Mouse (Mus musculus): ENCODE measurements around the gene Obox7. TPM values are rescaled to one million over a fixed set of nuclear protein-coding genes. Genes with fewer than 3 reads are reported as not detected.
"Not testable (repeated sequence)": the region's sequence is repeated elsewhere in the genome, so short reads cannot be mapped to it uniquely, and the experiment has no call there.

The Obox7 gene
- total RNA-seq (2021) = not detected

- DNase-seq = not testable (repeated sequence)
These were observed at the start of gene Obox7 for GRCm38 (mm10) chr7:14659196-14659595. Gene Obox7 (plus strand): TSS chr7:14659496.

GRCm38 (mm10) chr7:14622556-14623542, 36.4 kb upstream of the Obox7 start:
- not testable (repeated sequence) for DNase-seq

Other genes starting within 250 kb of the Obox7 start
- gene Sult2a8, start 212.7 kb upstream of the Obox7 start, total RNA-seq (2021) = not detected
- gene Sult2a7, start 165.3 kb upstream of the Obox7 start, total RNA-seq (2021) = not detected
- gene Vmn1r90, start 96.0 kb upstream of the Obox7 start, total RNA-seq (2021) = under 1 TPM in 1 of 2 experiments, not detected in 1; 0.10 TPM